Mouse (Mus musculus): ENCODE data around the gene Ppp1r9a. TPM values are rescaled to one million over a fixed set of nuclear protein-coding genes. Genes with fewer than 3 reads are reported as not detected.

Gene Ppp1r9a
- polyA plus RNA-seq, 2 experiments: 18.9 to 33.8 TPM

GRCm38 (mm10) chr6:4938901-4939300 lies 36.2 kb downstream of the Ppp1r9a start:
- Histone ChIP-seq H3K4me3 (replicated peaks; ENCODE audit: low read length) (no peak overlapping the region), H3K27ac (replicated peaks; ENCODE audit: low read depth, low read length) (no peak overlapping the region), H3K9ac (ENCODE audit: low read depth, low read length, severe bottlenecking) (no peak overlapping the region), H3K27me3 (ENCODE audit: control insufficient read depth, insufficient read depth, low read length) (no peaks in the 10 kb centered on the region), H3K4me2 (replicated peaks; ENCODE audit: low read depth, low read length, severe bottlenecking) (no peak overlapping the region), H3K4me1 (ENCODE audit: control insufficient read depth, insufficient read depth, low read length) (peaks cover 14% of the 10 kb centered on the region), H3K9me3 (ENCODE audit: control insufficient read depth, low read length) (no peaks in the 10 kb centered on the region), H3K36me3 (ENCODE audit: control insufficient read depth, insufficient read depth, low read length) (no peaks in the 10 kb centered on the region)
- WGBS: 22% methylated on average over 3 of the region's 3 CpGs
- TF ChIP-seq POLR2A (IDR thresholded peaks at IDR 0.05; ENCODE audit: borderline replicate concordance, extremely low read depth, insufficient read depth, insufficient read length): no peak
- ATAC-seq (ENCODE audit: low FRiP score, low read depth) (no peak), DNase-seq (ENCODE audit: low spot score) (peak; percentile 50)

GRCm38 (mm10) chr6:4940086-4940485 lies 37.4 kb downstream of the Ppp1r9a start:
- Histone ChIP-seq H3K4me2 (replicated peaks; ENCODE audit: low read depth, low read length, severe bottlenecking) (no peak overlapping the region), H3K4me1 (ENCODE audit: control insufficient read depth, insufficient read depth, low read length) (peaks cover 14% of the 10 kb centered on the region), H3K27ac (replicated peaks; ENCODE audit: low read depth, low read length) (no peak overlapping the region), H3K36me3 (ENCODE audit: control insufficient read depth, insufficient read depth, low read length) (no peaks in the 10 kb centered on the region), H3K4me3 (replicated peaks; ENCODE audit: low read length) (no peak overlapping the region), H3K9ac (ENCODE audit: low read depth, low read length, severe bottlenecking) (no peak overlapping the region), H3K9me3 (ENCODE audit: control insufficient read depth, low read length) (no peaks in the 10 kb centered on the region), H3K27me3 (ENCODE audit: control insufficient read depth, insufficient read depth, low read length) (no peaks in the 10 kb centered on the region)
- DNase-seq (ENCODE audit: low spot score) (no peak), ATAC-seq (ENCODE audit: low FRiP score, low read depth) (no peak)
- 51% methylated on average over 6 of the region's 6 CpGs for WGBS
- no peak for TF ChIP-seq POLR2A (IDR thresholded peaks at IDR 0.05; ENCODE audit: borderline replicate concordance, extremely low read depth, insufficient read depth, insufficient read length)

GRCm38 (mm10) chr6:4940639-4941038 lies 37.9 kb downstream of the Ppp1r9a start:
- ATAC-seq (ENCODE audit: low FRiP score, low read depth) (no peak), DNase-seq (ENCODE audit: low spot score) (no peak)
- H3K4me3 ChIP-seq (replicated peaks; ENCODE audit: low read length): no peak overlapping the region
- H3K27ac ChIP-seq (replicated peaks; ENCODE audit: low read depth, low read length): no peak overlapping the region
- no peaks in the 10 kb centered on the region for H3K36me3 ChIP-seq (ENCODE audit: control insufficient read depth, insufficient read depth, low read length)
- 89% methylated on average over 9 of the region's 9 CpGs for WGBS
- H3K9me3 ChIP-seq (ENCODE audit: control insufficient read depth, low read length): no peaks in the 10 kb centered on the region
- peaks cover 14% of the 10 kb centered on the region for H3K4me1 ChIP-seq (ENCODE audit: control insufficient read depth, insufficient read depth, low read length)
- no peak overlapping the region for H3K9ac ChIP-seq (ENCODE audit: low read depth, low read length, severe bottlenecking)
- H3K27me3 ChIP-seq (ENCODE audit: control insufficient read depth, insufficient read depth, low read length): no peaks in the 10 kb centered on the region
- TF ChIP-seq POLR2A (IDR thresholded peaks at IDR 0.05; ENCODE audit: borderline replicate concordance, extremely low read depth, insufficient read depth, insufficient read length): no peak
- no peak overlapping the region for H3K4me2 ChIP-seq (replicated peaks; ENCODE audit: low read depth, low read length, severe bottlenecking)

- Histone ChIP-seq H3K4me2 (replicated peaks; ENCODE audit: low read depth, low read length, severe bottlenecking) (no peak overlapping the region), H3K36me3 (ENCODE audit: control insufficient read depth, insufficient read depth, low read length) (no peaks in the 10 kb centered on the region), H3K27ac (replicated peaks; ENCODE audit: low read depth, low read length) (no peak overlapping the region), H3K4me1 (ENCODE audit: control insufficient read depth, insufficient read depth, low read length) (peaks cover 6% of the 10 kb centered on the region), H3K9me3 (ENCODE audit: control insufficient read depth, low read length) (no peaks in the 10 kb centered on the region), H3K9ac (ENCODE audit: low read depth, low read length, severe bottlenecking) (no peak overlapping the region), H3K4me3 (replicated peaks; ENCODE audit: low read length) (no peak overlapping the region), H3K27me3 (ENCODE audit: control insufficient read depth, insufficient read depth, low read length) (no peaks in the 10 kb centered on the region)
- no peak for TF ChIP-seq POLR2A (IDR thresholded peaks at IDR 0.05; ENCODE audit: borderline replicate concordance, extremely low read depth, insufficient read depth, insufficient read length)
- DNase-seq (ENCODE audit: low spot score) (no peak), ATAC-seq (ENCODE audit: low FRiP score, low read depth) (no peak)
- WGBS: 84% methylated on average over 2 of the region's 2 CpGs
Observed at GRCm38 (mm10) chr6:4943821-4944220, 41.1 kb downstream of the Ppp1r9a start.

GRCm38 (mm10) chr6:4948056-4948455 lies 45.3 kb downstream of the Ppp1r9a start:
- no peak for TF ChIP-seq POLR2A (IDR thresholded peaks at IDR 0.05; ENCODE audit: borderline replicate concordance, extremely low read depth, insufficient read depth, insufficient read length)
- H3K4me2 ChIP-seq (replicated peaks; ENCODE audit: low read depth, low read length, severe bottlenecking): no peak overlapping the region
- peaks cover 13% of the 10 kb centered on the region for H3K4me1 ChIP-seq (ENCODE audit: control insufficient read depth, insufficient read depth, low read length)
- no peak overlapping the region for H3K9ac ChIP-seq (ENCODE audit: low read depth, low read length, severe bottlenecking)
- no peaks in the 10 kb centered on the region for H3K36me3 ChIP-seq (ENCODE audit: control insufficient read depth, insufficient read depth, low read length)
- H3K27ac ChIP-seq (replicated peaks; ENCODE audit: low read depth, low read length): no peak overlapping the region
- no peak for DNase-seq (ENCODE audit: low spot score)
- no peaks in the 10 kb centered on the region for H3K9me3 ChIP-seq (ENCODE audit: control insufficient read depth, low read length)
- ATAC-seq (ENCODE audit: low FRiP score, low read depth): no peak
- H3K27me3 ChIP-seq (ENCODE audit: control insufficient read depth, insufficient read depth, low read length): no peaks in the 10 kb centered on the region
- 87% methylated on average over 4 of the region's 4 CpGs for WGBS
- H3K4me3 ChIP-seq (replicated peaks; ENCODE audit: low read length): no peak overlapping the region

GRCm38 (mm10) chr6:4949701-4950100 lies 47.0 kb downstream of the Ppp1r9a start:
- Histone ChIP-seq H3K27ac (replicated peaks; ENCODE audit: low read depth, low read length) (no peak overlapping the region), H3K9ac (ENCODE audit: low read depth, low read length, severe bottlenecking) (no peak overlapping the region), H3K27me3 (ENCODE audit: control insufficient read depth, insufficient read depth, low read length) (no peaks in the 10 kb centered on the region), H3K4me1 (ENCODE audit: control insufficient read depth, insufficient read depth, low read length) (peaks cover 17% of the 10 kb centered on the region), H3K9me3 (ENCODE audit: control insufficient read depth, low read length) (no peaks in the 10 kb centered on the region), H3K4me2 (replicated peaks; ENCODE audit: low read depth, low read length, severe bottlenecking) (no peak overlapping the region), H3K36me3 (ENCODE audit: control insufficient read depth, insufficient read depth, low read length) (no peaks in the 10 kb centered on the region), H3K4me3 (replicated peaks; ENCODE audit: low read length) (no peak overlapping the region)
- ATAC-seq (ENCODE audit: low FRiP score, low read depth) (no peak), DNase-seq (ENCODE audit: low spot score) (no peak)
- TF ChIP-seq POLR2A (IDR thresholded peaks at IDR 0.05; ENCODE audit: borderline replicate concordance, extremely low read depth, insufficient read depth, insufficient read length): no peak
- WGBS: 26% methylated on average over 4 of the region's 4 CpGs
